Mouse (Mus musculus): ENCODE measurements around the gene Bik.
A peak's percentile ranks its signal among the peaks of the same experiment; 100 is the strongest.

The Bik gene

GRCm38 (mm10) chr15:83583419-83584156 lies 56.9 kb downstream of the Bik start:
- peak; percentile 43 for DNase-seq (ENCODE audit: low read depth, low spot score)

GRCm38 (mm10) chr15:83584741-83585220 lies 58.1 kb downstream of the Bik start:
- no peak for DNase-seq (ENCODE audit: low read depth, low spot score)

GRCm38 (mm10) chr15:83590841-83591240 lies 64.2 kb downstream of the Bik start:
- no peak for DNase-seq (ENCODE audit: low read depth, low spot score)

GRCm38 (mm10) chr15:83591758-83592157 lies 65.1 kb downstream of the Bik start:
- no peak for DNase-seq (ENCODE audit: low read depth, low spot score)

GRCm38 (mm10) chr15:83592260-83593188 lies 65.9 kb downstream of the Bik start:
- DNase-seq (ENCODE audit: low read depth, low spot score), result no peak

- DNase-seq (ENCODE audit: low read depth, low spot score), result no peak
These were observed 66.5 kb downstream of the Bik start for GRCm38 (mm10) chr15:83593189-83593585.

GRCm38 (mm10) chr15:83593702-83594512 lies 67.2 kb downstream of the Bik start:
- peak; percentile 32 for DNase-seq (ENCODE audit: low read depth, low spot score)
